7 mouse cellular contexts compared by ENCODE assay signal in the genomic region with DNA sequence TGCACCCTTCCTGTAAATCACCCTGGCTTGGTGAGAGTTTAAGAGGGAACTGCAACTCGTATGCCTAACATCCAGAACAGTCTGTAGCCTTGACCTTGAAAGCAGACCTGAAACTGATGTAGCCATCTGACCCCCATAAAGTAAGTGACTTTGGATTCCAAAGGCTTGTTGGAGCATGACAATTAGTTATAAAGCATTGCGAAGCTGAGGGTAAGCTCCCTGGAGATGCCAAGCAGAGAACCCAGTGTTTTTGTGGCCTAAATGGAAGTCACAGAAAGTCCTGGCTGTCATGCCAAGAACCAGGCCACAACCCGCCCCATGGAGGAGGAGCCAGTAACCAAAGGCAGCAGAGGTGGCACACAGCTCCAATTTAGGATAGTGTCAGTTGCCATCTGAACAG. TPM values are rescaled to one million over a fixed set of nuclear protein-coding genes. Genes with fewer than 3 reads are reported as not detected.
DNase-seq lines count a peak whose midpoint lies in the region; ATAC-seq lines count a peak whose summit lies in the region.

No protein-coding gene starts in this region.

- H3K4me1 ChIP-seq in embryonic facial prominence, embryonic 10.5 days: peaks cover 18% of the 10 kb centered on the region
- peaks cover 14% of the 10 kb centered on the region for H3K4me1 ChIP-seq in lung, embryonic 15.5 days

- ATAC-seq in lung, embryonic 15.5 days (ENCODE audit: borderline replicate concordance, extremely low read depth, low FRiP score, low TSS enrichment): no peak

- no peak overlapping the region for H3K4me2 ChIP-seq in lung, embryonic 15.5 days

- 73% methylated on average over 3 of the region's 3 CpGs for WGBS in embryonic facial prominence, embryonic 10.5 days
- 62% methylated on average over 3 of the region's 3 CpGs for WGBS in lung, embryonic 15.5 days

- peak; percentile 57 for DNase-seq in right cerebral cortex, adult 18-20 months
- DNase-seq in right cerebral cortex, postnatal 14 days: no peak
- DNase-seq in embryonic facial prominence, embryonic 10.5 days (ENCODE audit: low spot score): peak; percentile 9
- peak; percentile 76 to 91 for DNase-seq in kidney, postnatal 25 days
- no peak for DNase-seq in MN1 (ENCODE audit: low spot score)
- DNase-seq in thymus, postnatal 4 days: no peak

- 0 out of 2 replicates have a peak overlapping the region, but pooled peaks have one; percentile 10 for H3K9ac ChIP-seq in lung, embryonic 15.5 days

- H3K9me3 ChIP-seq in embryonic facial prominence, embryonic 10.5 days: no peaks in the 10 kb centered on the region
- H3K9me3 ChIP-seq in lung, embryonic 15.5 days: no peaks in the 10 kb centered on the region

- no peaks in the 10 kb centered on the region for H3K36me3 ChIP-seq in embryonic facial prominence, embryonic 10.5 days (replicated peaks)
- H3K36me3 ChIP-seq in lung, embryonic 15.5 days: no peaks in the 10 kb centered on the region

- peaks cover 19% of the 10 kb centered on the region for H3K27me3 ChIP-seq in embryonic facial prominence, embryonic 10.5 days (replicated peaks; ENCODE audit: low read depth, poor library complexity, severe bottlenecking)
- no peaks in the 10 kb centered on the region for H3K27me3 ChIP-seq in lung, embryonic 15.5 days

- no peak overlapping the region for H3K4me3 ChIP-seq in embryonic facial prominence, embryonic 10.5 days
- no peak overlapping the region for H3K4me3 ChIP-seq in lung, embryonic 15.5 days

- peak overlapping the region; percentile 76 for H3K27ac ChIP-seq in embryonic facial prominence, embryonic 10.5 days (replicated peaks)
- peak overlapping the region; percentile 26 for H3K27ac ChIP-seq in lung, embryonic 15.5 days

RNA-seq across cellular contexts. Expression of a gene that starts 21.8 kb away (rescaled TPM):
- 65.2 and 67.7 TPM in 2 replicates for polyA plus RNA-seq in embryonic facial prominence, embryonic 10.5 days (2016; fragmentation: Nextera tagmentation; extraction: Ambion mirVana)
- polyA plus RNA-seq in lung, embryonic 15.5 days (2015; fragmentation: Nextera tagmentation; extraction: Ambion mirVana): 33.3 and 39.9 TPM in 2 replicates

RNA-seq across cellular contexts. Expression of a gene that starts 53.3 kb away (rescaled TPM):
- polyA plus RNA-seq in embryonic facial prominence, embryonic 10.5 days (2016; fragmentation: Nextera tagmentation; extraction: Ambion mirVana): 7.0 and 9.1 TPM in 2 replicates
- polyA plus RNA-seq in lung, embryonic 15.5 days (2015; fragmentation: Nextera tagmentation; extraction: Ambion mirVana): 44.7 and 48.4 TPM in 2 replicates

Comparison
In these comparisons a context has a peak if more than half of its experiments do, and no peak if none do; other contexts are left out.
1. DNase-seq: peak in right cerebral cortex, adult 18-20 months (single experiment), embryonic facial prominence, embryonic 10.5 days (single experiment) and kidney, postnatal 25 days (2 of 2); none in right cerebral cortex, postnatal 14 days (single experiment), MN1 (single experiment) and thymus, postnatal 4 days (single experiment).